Mouse (Mus musculus) stomach, embryonic 16.5 days (tissue): Measurements from ENCODE around the gene Relb. TPM values are rescaled to one million over a fixed set of nuclear protein-coding genes. Genes with fewer than 3 reads are reported as not detected.

Experiments
- ATAC-seq: fragments of 200-750 bp; cut with Nextera tagmentation; 2 replicates; pipeline ENCODE4 v1.8.0; 2017; ENCODE audit warnings: moderate number of reproducible peaks, moderate TSS enrichment; ENCODE audit not compliant: insufficient read depth, low FRiP score
- H3K27ac ChIP-seq: fragments of 300-500 bp; sonication (generic); 2 replicates; pipeline ENCODE4 v1.5.1; 2014; ENCODE audit warnings: low read length
- H3K27me3 ChIP-seq: fragments of 300-500 bp; sonication (generic); 2 replicates; pipeline ENCODE4 v1.6.1; 2014; ENCODE audit warnings: low read length, control low read depth, mixed read lengths; ENCODE audit not compliant: control insufficient read depth, insufficient read depth
- H3K36me3 ChIP-seq: fragments of 300-500 bp; sonication (generic); 2 replicates; pipeline ENCODE4 v1.6.1; 2014; ENCODE audit warnings: low read length; ENCODE audit not compliant: control insufficient read depth, insufficient read depth
- H3K4me1 ChIP-seq: fragments of 300-500 bp; sonication (generic); 2 replicates; pipeline ENCODE4 v1.6.1; 2014; ENCODE audit warnings: low read length, control low read depth, mixed read lengths; ENCODE audit not compliant: control insufficient read depth, insufficient read depth
- H3K4me2 ChIP-seq: fragments of 300-500 bp; sonication (generic); 2 replicates; pipeline ENCODE4 v1.6.1; 2014; ENCODE audit warnings: low read depth, low read length, mixed read lengths
- H3K4me3 ChIP-seq: fragments of 300-500 bp; sonication (generic); replicated peaks from 2 replicates; pipeline ENCODE4 v1.5.1; 2014; ENCODE audit warnings: mild to moderate bottlenecking, low read length
- H3K9ac ChIP-seq: fragments of 300-500 bp; sonication (generic); 2 replicates; pipeline ENCODE4 v1.6.1; 2014; ENCODE audit warnings: low read length
- H3K9me3 ChIP-seq: fragments of 300-500 bp; sonication (generic); replicated peaks from 2 replicates; pipeline ENCODE4 v1.6.1; 2016; ENCODE audit warnings: low read length, control low read depth; ENCODE audit not compliant: control insufficient read depth
- WGBS: fragments of 180-500 bp; shearing (Covaris S2); extraction: QIAGEN DNeasy Blood & Tissue Kit; methylation state at CpG from one replicate; pipeline ENCODE4 v1.1.7; 2014; 5-methylcytosine and 5-hydroxymethylcytosine counted together
- polyA plus RNA-seq: library from polyadenylated mRNA; unstranded; fragments of >200 nt; fragmentation: Nextera tagmentation; extraction: Ambion mirVana; gene quantifications from 2 replicates; pipeline ENCODE4 v1.2.1, GENCODE M21; 2015

Gene Relb
- polyA plus RNA-seq, 1 experiment from 2014 or later, result 9.0 TPM

GRCm38 (mm10) chr7:19578436-19578835 is 50.8 kb downstream of the Relb start:
- H3K27me3 ChIP-seq, result peaks cover 18% of the 10 kb centered on the region
- H3K9ac ChIP-seq, result peak overlapping the region; percentile 73; the same call in 1 of the 2 replicates
- peak overlapping the region; percentile 51 for H3K4me3 ChIP-seq
- H3K4me2 ChIP-seq, result peak overlapping the region; percentile 81
- no peaks in the 10 kb centered on the region for H3K9me3 ChIP-seq
- WGBS, result 57% methylated on average over 4 of the region's 4 CpGs
- ATAC-seq, result no peak
- peak overlapping the region; percentile 7; the same call in 1 of the 2 replicates for H3K27ac ChIP-seq
- H3K4me1 ChIP-seq, result peaks cover 20% of the 10 kb centered on the region
- peaks cover 8% of the 10 kb centered on the region for H3K36me3 ChIP-seq

- peak overlapping the region; percentile 7; the same call in 1 of the 2 replicates for H3K27ac ChIP-seq
- peak overlapping the region; percentile 51 for H3K4me3 ChIP-seq
- no peaks in the 10 kb centered on the region for H3K9me3 ChIP-seq
- H3K27me3 ChIP-seq, result peaks cover 18% of the 10 kb centered on the region
- H3K4me2 ChIP-seq, result peak overlapping the region; percentile 81
- H3K36me3 ChIP-seq, result peaks cover 7% of the 10 kb centered on the region; the same call in 1 of the 2 replicates
- 14% methylated on average over 10 of the region's 10 CpGs for WGBS
- H3K4me1 ChIP-seq, result peaks cover 20% of the 10 kb centered on the region
- no peak for ATAC-seq
- peak overlapping the region; percentile 73 for H3K9ac ChIP-seq
Observed at GRCm38 (mm10) chr7:19577877-19578414, 51.3 kb downstream of the Relb start.

GRCm38 (mm10) chr7:19577141-19577852 is 51.9 kb downstream of the Relb start, which contains the start of the genes Zfp296 and Gemin7:
Gene Zfp296, plus strand, starts transcription at chr7:19577287.
Gene Gemin7, minus strand, starts transcription at chr7:19577595.
- Histone ChIP-seq H3K9ac (peak within 1 kb of the TSS; percentile 73), H3K27me3 (peaks cover 18% of the 10 kb centered on the region), H3K4me3 (peak within 1 kb of the TSS; percentile 51), H3K4me1 (peaks cover 24% of the 10 kb centered on the region), H3K36me3 (peaks cover 5% of the 10 kb centered on the region; the same call in 1 of the 2 replicates), H3K9me3 (no peaks in the 10 kb centered on the region), H3K4me2 (peak within 1 kb of the TSS; percentile 81), H3K27ac (peak within 1 kb of the TSS; percentile 7; the same call in 1 of the 2 replicates)
- no peak for ATAC-seq
- under 1% methylated on average over 56 of the region's 56 CpGs for WGBS

DNA sequence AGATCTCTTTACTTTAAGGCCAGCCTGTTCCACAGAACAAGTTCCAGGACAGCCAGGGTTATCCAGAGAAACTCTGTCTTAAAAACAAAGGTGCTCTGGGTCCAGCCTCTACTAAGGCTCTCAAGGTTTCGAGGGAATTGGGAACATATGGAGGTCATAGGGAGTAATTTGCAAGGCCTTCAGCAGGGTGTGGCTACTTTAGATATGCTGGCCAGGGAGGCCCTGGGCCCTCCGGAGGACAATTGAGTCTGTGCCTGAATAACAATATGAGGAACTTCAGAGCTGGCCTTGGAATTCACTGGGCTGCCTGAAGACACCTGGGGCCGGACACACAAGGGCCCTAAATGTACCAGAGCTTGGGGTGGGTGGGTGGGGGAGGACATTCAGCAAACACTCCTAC is 53.7 kb downstream of the Relb start:
- Histone ChIP-seq H3K27ac (no peak overlapping the region), H3K4me1 (peaks cover 34% of the 10 kb centered on the region), H3K9me3 (no peaks in the 10 kb centered on the region), H3K27me3 (peaks cover 18% of the 10 kb centered on the region), H3K36me3 (no peaks in the 10 kb centered on the region), H3K9ac (no peak overlapping the region), H3K4me2 (no peak overlapping the region), H3K4me3 (no peak overlapping the region)
- 67% methylated on average over 3 of the region's 3 CpGs for WGBS
- no peak for ATAC-seq

- Histone ChIP-seq H3K4me1 (peaks cover 34% of the 10 kb centered on the region), H3K36me3 (no peaks in the 10 kb centered on the region), H3K9ac (peak overlapping the region; percentile 91), H3K4me3 (peak overlapping the region; percentile 88), H3K27me3 (peaks cover 18% of the 10 kb centered on the region), H3K27ac (peak overlapping the region; percentile 95), H3K9me3 (no peaks in the 10 kb centered on the region), H3K4me2 (peak overlapping the region; percentile 94)
- WGBS, result 11% methylated on average over 16 of the region's 16 CpGs
- no peak for ATAC-seq
Observed at GRCm38 (mm10) chr7:19573776-19574140, 55.5 kb downstream of the Relb start.

DNA sequence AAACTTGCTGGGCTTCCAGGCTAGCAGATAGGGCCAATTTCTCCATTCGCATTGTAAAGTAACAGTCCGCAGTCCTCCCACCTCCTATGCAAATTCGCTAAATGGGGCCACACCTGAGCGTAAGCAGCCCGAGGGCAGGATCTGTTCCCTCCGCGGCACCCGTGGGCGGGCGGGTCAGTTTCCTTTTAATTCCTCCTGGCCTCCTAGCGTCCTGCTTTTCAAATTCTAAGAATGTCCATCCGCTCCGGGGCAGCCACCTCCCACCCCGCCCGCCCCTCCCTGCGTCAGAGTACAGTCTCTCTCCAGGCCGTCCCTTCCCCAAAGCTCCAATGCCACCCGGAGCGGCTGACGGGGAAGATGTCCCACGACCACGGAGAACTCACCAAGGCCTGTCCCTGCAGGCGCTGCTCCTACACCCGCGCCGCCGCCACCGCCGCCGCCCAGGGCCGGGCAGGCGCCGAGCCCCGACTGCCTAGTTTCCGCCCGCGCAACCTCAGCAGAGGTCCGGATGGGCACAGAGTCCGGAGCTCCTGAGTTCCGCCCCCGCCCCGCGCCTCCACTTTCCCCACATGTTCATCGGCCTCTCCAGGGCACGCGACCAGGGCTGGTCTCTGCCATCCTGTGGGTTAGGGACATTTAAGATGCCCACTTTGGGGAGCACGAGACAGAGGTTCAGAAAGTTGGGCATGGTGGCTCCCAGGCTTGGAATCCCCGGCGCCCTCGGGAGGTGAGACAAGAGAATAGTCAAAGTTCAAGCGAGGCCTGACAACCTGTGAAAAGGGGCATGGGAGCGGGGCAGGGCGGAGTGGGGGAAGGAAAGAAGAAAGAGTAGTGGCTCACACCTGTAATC is 56.1 kb downstream of the Relb start:
- no peaks in the 10 kb centered on the region for H3K36me3 ChIP-seq
- H3K27ac ChIP-seq, result peak overlapping the region; percentile 95
- H3K27me3 ChIP-seq, result peaks cover 16% of the 10 kb centered on the region
- H3K9me3 ChIP-seq, result no peaks in the 10 kb centered on the region
- peak overlapping the region; percentile 88 for H3K4me3 ChIP-seq
- H3K4me2 ChIP-seq, result peak overlapping the region; percentile 94
- H3K4me1 ChIP-seq, result peaks cover 33% of the 10 kb centered on the region
- peak; percentile 87 for ATAC-seq
- peak overlapping the region; percentile 91 for H3K9ac ChIP-seq
- under 1% methylated on average over 53 of the region's 53 CpGs for whole genome bisulfite sequencing

GRCm38 (mm10) chr7:19569647-19570046 is 59.6 kb downstream of the Relb start:
- H3K4me1 ChIP-seq, result peaks cover 20% of the 10 kb centered on the region
- no peak overlapping the region for H3K27ac ChIP-seq
- H3K36me3 ChIP-seq, result peaks cover 10% of the 10 kb centered on the region
- H3K9me3 ChIP-seq, result no peaks in the 10 kb centered on the region
- no peaks in the 10 kb centered on the region for H3K27me3 ChIP-seq
- H3K9ac ChIP-seq, result no peak overlapping the region
- ATAC-seq, result no peak
- 84% methylated on average over 3 of the region's 3 CpGs for WGBS
- no peak overlapping the region for H3K4me3 ChIP-seq
- no peak overlapping the region for H3K4me2 ChIP-seq

DNA sequence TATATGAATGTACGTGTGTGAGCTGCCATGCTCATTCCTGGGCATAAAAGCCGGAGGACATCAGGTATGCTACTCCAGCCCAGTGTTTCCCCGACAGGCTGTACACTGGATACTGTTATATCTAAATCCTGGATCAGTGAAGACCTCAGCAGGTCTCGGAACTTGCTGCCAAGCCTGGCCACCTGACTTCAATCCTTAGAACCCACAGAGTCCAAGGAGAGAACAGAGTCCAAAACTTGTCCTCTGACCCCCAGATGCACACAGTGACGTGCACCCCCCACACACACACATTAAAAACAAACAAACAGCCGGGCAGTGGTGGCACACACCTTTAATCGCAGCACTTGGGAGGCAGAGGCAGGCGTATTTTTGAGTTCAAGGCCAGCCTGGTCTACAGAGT is 61.8 kb downstream of the Relb start:
- H3K4me2 ChIP-seq, result no peak overlapping the region
- no peaks in the 10 kb centered on the region for H3K27me3 ChIP-seq
- H3K4me1 ChIP-seq, result peaks cover 21% of the 10 kb centered on the region
- no peak for ATAC-seq
- peaks cover 15% of the 10 kb centered on the region for H3K36me3 ChIP-seq
- H3K4me3 ChIP-seq, result no peak overlapping the region
- no peak overlapping the region for H3K27ac ChIP-seq
- H3K9me3 ChIP-seq, result no peaks in the 10 kb centered on the region
- 90% methylated on average over 8 of the region's 8 CpGs for WGBS
- H3K9ac ChIP-seq, result no peak overlapping the region
